Mouse (Mus musculus): ENCODE results near the gene S1pr4. TPM values are rescaled to one million over a fixed set of nuclear protein-coding genes. Genes with fewer than 3 reads are reported as not detected.
A peak's percentile ranks its signal among the peaks of the same experiment; 100 is the strongest.

Gene S1pr4
- polyA plus RNA-seq, 1 experiment from 2014 or later: 3.6 TPM

GRCm38 (mm10) chr10:81488081-81488480 is 11.9 kb downstream of the S1pr4 start:
- Histone ChIP-seq H3K9me3 (no peaks in the 10 kb centered on the region), H3K9ac (no peak overlapping the region), H3K4me2 (no peak overlapping the region), H3K27ac (no peak overlapping the region), H3K4me1 (no peaks in the 10 kb centered on the region), H3K4me3 (no peak overlapping the region), H3K27me3 (no peaks in the 10 kb centered on the region), H3K36me3 (peaks cover 65% of the 10 kb centered on the region)
- WGBS: 76% methylated on average over 11 of the region's 11 CpGs
- no peak for ATAC-seq (ENCODE audit: borderline replicate concordance, extremely low read depth, low FRiP score, low TSS enrichment)

- no peak overlapping the region for H3K4me2 ChIP-seq
- WGBS: 84% methylated on average over 10 of the region's 10 CpGs
- peaks cover 50% of the 10 kb centered on the region for H3K36me3 ChIP-seq
- H3K9me3 ChIP-seq: no peaks in the 10 kb centered on the region
- ATAC-seq (ENCODE audit: borderline replicate concordance, extremely low read depth, low FRiP score, low TSS enrichment): no peak
- peaks cover 10% of the 10 kb centered on the region for H3K27me3 ChIP-seq
- no peak overlapping the region for H3K27ac ChIP-seq
- H3K4me1 ChIP-seq: peaks cover 7% of the 10 kb centered on the region; the same call in 1 of the 2 replicates
- no peak overlapping the region for H3K9ac ChIP-seq
- H3K4me3 ChIP-seq: no peak overlapping the region
Measured at GRCm38 (mm10) chr10:81486496-81486895, 13.4 kb downstream of the S1pr4 start.

- Histone ChIP-seq H3K9me3 (no peaks in the 10 kb centered on the region), H3K4me3 (no peak overlapping the region), H3K27me3 (peaks cover 19% of the 10 kb centered on the region), H3K4me1 (peaks cover 7% of the 10 kb centered on the region; the same call in 1 of the 2 replicates), H3K9ac (no peak overlapping the region), H3K36me3 (peaks cover 40% of the 10 kb centered on the region), H3K27ac (no peak overlapping the region), H3K4me2 (no peak overlapping the region)
- no peak for ATAC-seq (ENCODE audit: borderline replicate concordance, extremely low read depth, low FRiP score, low TSS enrichment)
- WGBS: 60% methylated on average over 7 of the region's 7 CpGs
Measured at GRCm38 (mm10) chr10:81485479-81486018, 14.4 kb downstream of the S1pr4 start.

- H3K27ac ChIP-seq: no peak overlapping the region
- ATAC-seq (ENCODE audit: borderline replicate concordance, extremely low read depth, low FRiP score, low TSS enrichment): no peak
Measured at GRCm38 (mm10) chr10:81485060-81485449, 14.9 kb downstream of the S1pr4 start.

GRCm38 (mm10) chr10:81484441-81485059 is 15.4 kb downstream of the S1pr4 start:
- H3K4me3 ChIP-seq: no peak overlapping the region
- H3K9me3 ChIP-seq: no peaks in the 10 kb centered on the region
- H3K9ac ChIP-seq: no peak overlapping the region
- H3K27me3 ChIP-seq: peaks cover 26% of the 10 kb centered on the region
- no peak for ATAC-seq (ENCODE audit: borderline replicate concordance, extremely low read depth, low FRiP score, low TSS enrichment)
- H3K4me2 ChIP-seq: no peak overlapping the region
- H3K27ac ChIP-seq: no peak overlapping the region
- peaks cover 30% of the 10 kb centered on the region for H3K36me3 ChIP-seq
- 53% methylated on average over 6 of the region's 6 CpGs for WGBS
- H3K4me1 ChIP-seq: peaks cover 7% of the 10 kb centered on the region; the same call in 1 of the 2 replicates

More at GRCm38 (mm10) chr10:81485060-81485449, 14.9 kb downstream of the S1pr4 start:
- H3K4me2 ChIP-seq: no peak overlapping the region
- no peaks in the 10 kb centered on the region for H3K9me3 ChIP-seq
- peaks cover 24% of the 10 kb centered on the region for H3K27me3 ChIP-seq
- 19% methylated on average over 2 of the region's 2 CpGs for WGBS
- H3K4me3 ChIP-seq: no peak overlapping the region
- H3K4me1 ChIP-seq: peaks cover 7% of the 10 kb centered on the region; the same call in 1 of the 2 replicates
- H3K36me3 ChIP-seq: peaks cover 35% of the 10 kb centered on the region
- H3K9ac ChIP-seq: no peak overlapping the region

- H3K36me3 ChIP-seq: peaks cover 25% of the 10 kb centered on the region
- H3K27me3 ChIP-seq: peaks cover 26% of the 10 kb centered on the region
- H3K4me2 ChIP-seq: no peak overlapping the region
- WGBS: 18% methylated on average over 9 of the region's 9 CpGs
- no peak overlapping the region for H3K9ac ChIP-seq
- H3K4me3 ChIP-seq: no peak overlapping the region
- H3K4me1 ChIP-seq: peaks cover 7% of the 10 kb centered on the region; the same call in 1 of the 2 replicates
- no peak overlapping the region for H3K27ac ChIP-seq
- no peak for ATAC-seq (ENCODE audit: borderline replicate concordance, extremely low read depth, low FRiP score, low TSS enrichment)
- H3K9me3 ChIP-seq: no peaks in the 10 kb centered on the region
Measured at GRCm38 (mm10) chr10:81483983-81484382, 15.9 kb downstream of the S1pr4 start.

- no peaks in the 10 kb centered on the region for H3K9me3 ChIP-seq
- peak within 1 kb of the TSS; percentile 39 for H3K4me3 ChIP-seq
- H3K4me1 ChIP-seq: peaks cover 7% of the 10 kb centered on the region; the same call in 1 of the 2 replicates
- H3K36me3 ChIP-seq: peaks cover 11% of the 10 kb centered on the region; the same call in 1 of the 2 replicates
- WGBS: 0% methylated on average over 35 of the region's 36 CpGs
- ATAC-seq (ENCODE audit: borderline replicate concordance, extremely low read depth, low FRiP score, low TSS enrichment): peak; percentile 37; the same call in 1 of the 2 replicates
- peaks cover 31% of the 10 kb centered on the region for H3K27me3 ChIP-seq
- peak within 1 kb of the TSS; percentile 96 for H3K4me2 ChIP-seq
- H3K27ac ChIP-seq: no peak within 1 kb of the TSS
- peak within 1 kb of the TSS; percentile 48 for H3K9ac ChIP-seq
Measured at GRCm38 (mm10) chr10:81482533-81482889, 17.4 kb downstream of the S1pr4 start, which contains the start of gene Celf5. Gene Celf5, minus strand, starts transcription at chr10:81482709.

- H3K9ac ChIP-seq: peak overlapping the region; percentile 48
Measured at GRCm38 (mm10) chr10:81481605-81482532, 18.1 kb downstream of the S1pr4 start.

GRCm38 (mm10) chr10:81474461-81474860 is 25.5 kb downstream of the S1pr4 start:
- H3K9ac ChIP-seq: no peak overlapping the region
- H3K36me3 ChIP-seq: no peaks in the 10 kb centered on the region
- no peaks in the 10 kb centered on the region for H3K4me1 ChIP-seq
- no peak for ATAC-seq (ENCODE audit: borderline replicate concordance, extremely low read depth, low FRiP score, low TSS enrichment)
- 77% methylated on average over 10 of the region's 10 CpGs for WGBS
- H3K27ac ChIP-seq: no peak overlapping the region
- no peaks in the 10 kb centered on the region for H3K9me3 ChIP-seq
- no peak overlapping the region for H3K4me3 ChIP-seq
- no peak overlapping the region for H3K4me2 ChIP-seq
- H3K27me3 ChIP-seq: peaks cover 72% of the 10 kb centered on the region

More at GRCm38 (mm10) chr10:81481605-81482532, 18.1 kb downstream of the S1pr4 start:
- Histone ChIP-seq H3K4me1 (peaks cover 7% of the 10 kb centered on the region; the same call in 1 of the 2 replicates), H3K4me3 (peak overlapping the region; percentile 39), H3K9me3 (no peaks in the 10 kb centered on the region), H3K27me3 (peaks cover 37% of the 10 kb centered on the region), H3K4me2 (peak overlapping the region; percentile 96), H3K36me3 (peaks cover 4% of the 10 kb centered on the region; the same call in 1 of the 2 replicates), H3K27ac (no peak overlapping the region)
- 2% methylated on average over 33 of the region's 35 CpGs for WGBS
- no peak for ATAC-seq (ENCODE audit: borderline replicate concordance, extremely low read depth, low FRiP score, low TSS enrichment)

- H3K9ac ChIP-seq: no peak overlapping the region
- H3K4me2 ChIP-seq: no peak overlapping the region
- H3K9me3 ChIP-seq: no peaks in the 10 kb centered on the region
- no peak overlapping the region for H3K4me3 ChIP-seq
- no peaks in the 10 kb centered on the region for H3K4me1 ChIP-seq
- WGBS: 2% methylated on average over 22 of the region's 22 CpGs
- ATAC-seq (ENCODE audit: borderline replicate concordance, extremely low read depth, low FRiP score, low TSS enrichment): no peak
- H3K36me3 ChIP-seq: no peaks in the 10 kb centered on the region
- no peak overlapping the region for H3K27ac ChIP-seq
- peaks cover 81% of the 10 kb centered on the region for H3K27me3 ChIP-seq
Measured at GRCm38 (mm10) chr10:81473003-81473451, 26.9 kb downstream of the S1pr4 start.

GRCm38 (mm10) chr10:81472403-81473002 is 27.4 kb downstream of the S1pr4 start:
- 6% methylated on average over 17 of the region's 18 CpGs for WGBS
- peaks cover 82% of the 10 kb centered on the region for H3K27me3 ChIP-seq
- no peak overlapping the region for H3K4me3 ChIP-seq

More at GRCm38 (mm10) chr10:81472403-81473002, 27.4 kb downstream of the S1pr4 start:
- H3K36me3 ChIP-seq: no peaks in the 10 kb centered on the region
- ATAC-seq (ENCODE audit: borderline replicate concordance, extremely low read depth, low FRiP score, low TSS enrichment): no peak
- H3K4me2 ChIP-seq: no peak overlapping the region
- H3K27ac ChIP-seq: no peak overlapping the region
- no peak overlapping the region for H3K9ac ChIP-seq
- H3K9me3 ChIP-seq: no peaks in the 10 kb centered on the region
- no peaks in the 10 kb centered on the region for H3K4me1 ChIP-seq

All from lung, embryonic 15.5 days (tissue).